Mouse (Mus musculus) G1E (cell line): ENCODE measurements around the gene Gm9844.

ENCODE experiments used
- CTCF ChIP-seq: IDR thresholded peaks from 2 replicates; pipeline ENCODE4 v1.5.1; 2012; ENCODE audit warnings: low read depth, low read length, inconsistent platforms, mixed read lengths
- TAL1 ChIP-seq: conservative IDR thresholded peaks from 2 replicates; pipeline ENCODE4 v1.6.1; 2012; ENCODE audit warnings: low read depth, low read length, inconsistent platforms, mixed read lengths

GRCm38 (mm10) chr7:24906551-24906950 lies 44.5 kb downstream of the Gm9844 start:
- TF ChIP-seq CTCF: no peak
- no peak for TF ChIP-seq TAL1
